Mouse (Mus musculus): ENCODE data around the gene Ssh1.

Ssh1 gene

DNA sequence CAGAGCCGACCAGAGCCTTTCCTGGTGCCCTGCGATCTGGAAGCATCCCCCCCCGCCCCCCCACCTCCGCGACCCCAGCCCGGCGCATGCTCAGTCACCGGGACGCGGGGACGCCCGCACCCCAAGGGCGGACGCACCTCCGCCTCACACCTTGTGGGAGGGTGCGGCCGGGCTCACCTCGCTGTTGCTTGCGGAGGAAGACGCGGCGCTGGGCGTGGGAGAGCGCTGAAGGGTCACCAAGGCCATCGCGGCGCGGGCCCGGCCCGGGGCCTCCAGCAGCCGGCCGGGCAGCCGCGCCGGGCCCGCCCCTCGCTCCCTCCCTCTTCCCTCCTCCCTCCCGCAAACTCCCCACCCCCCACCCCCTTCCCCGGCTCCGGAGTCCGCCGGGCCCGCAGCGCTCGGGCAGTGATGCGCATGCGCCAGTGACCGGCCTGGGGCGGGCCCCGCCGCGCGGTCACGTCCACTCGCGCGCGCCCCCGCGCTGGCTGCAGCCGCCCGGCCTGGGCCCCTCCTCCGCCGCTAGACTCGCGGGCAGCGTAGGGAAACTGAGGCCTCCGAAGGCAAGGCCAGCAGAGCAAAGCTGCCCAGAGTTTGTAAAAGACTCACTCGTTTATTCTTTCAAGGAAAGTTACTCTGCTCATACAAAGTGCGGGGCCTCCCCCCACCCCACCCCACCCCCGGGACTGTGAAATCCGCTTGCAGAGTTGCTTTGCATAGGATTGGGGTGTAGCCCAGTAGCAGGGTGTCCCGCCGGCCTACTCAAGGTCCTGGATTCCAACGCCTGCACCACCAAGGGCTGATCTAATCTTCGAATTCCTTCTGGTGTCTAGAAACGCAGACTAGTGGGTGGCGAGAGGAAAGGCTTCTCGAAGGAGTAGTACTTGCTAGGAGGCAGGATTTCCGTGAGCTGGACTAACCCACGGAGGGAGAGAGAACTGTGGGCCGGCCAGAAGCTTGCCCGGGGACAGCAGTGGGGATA is at the start of gene Ssh1:
Gene Ssh1 (minus strand): TSS at position 408 of the 979 bp plus-strand sequence.
- DNase-seq (ENCODE audit: low spot score in 2 of 2): peak; percentile 53 to 71

DNA sequence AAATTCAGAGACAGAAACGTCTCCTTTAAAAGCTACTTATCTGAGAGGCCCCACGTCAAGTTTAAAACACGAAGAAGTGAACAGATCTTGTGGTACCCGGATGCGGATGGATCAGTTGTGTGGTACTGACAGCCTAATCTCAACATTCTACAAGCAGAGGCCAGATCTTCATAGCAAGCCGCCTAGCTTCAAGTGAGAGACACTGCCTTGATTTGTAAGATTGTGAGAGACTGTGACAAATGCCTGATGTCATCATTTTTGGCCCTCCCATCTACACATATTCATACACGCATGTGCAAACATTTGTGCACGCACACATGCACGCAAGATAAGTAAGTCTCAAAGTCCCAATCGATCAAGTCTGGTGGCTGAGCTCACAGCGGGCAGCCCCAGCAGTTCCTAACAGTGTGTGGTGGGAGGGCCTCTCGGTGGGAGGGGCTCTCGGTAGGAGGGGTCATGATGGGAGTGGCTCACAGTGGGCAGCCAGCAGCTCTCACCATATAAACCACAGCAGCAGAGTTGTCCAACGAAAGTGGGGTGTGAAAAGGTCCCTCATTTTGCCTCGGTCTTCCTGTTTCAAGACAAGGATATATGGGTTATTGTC is 47.7 kb upstream of the Ssh1 start:
- DNase-seq (ENCODE audit: low spot score in 2 of 2): no peak

DNA sequence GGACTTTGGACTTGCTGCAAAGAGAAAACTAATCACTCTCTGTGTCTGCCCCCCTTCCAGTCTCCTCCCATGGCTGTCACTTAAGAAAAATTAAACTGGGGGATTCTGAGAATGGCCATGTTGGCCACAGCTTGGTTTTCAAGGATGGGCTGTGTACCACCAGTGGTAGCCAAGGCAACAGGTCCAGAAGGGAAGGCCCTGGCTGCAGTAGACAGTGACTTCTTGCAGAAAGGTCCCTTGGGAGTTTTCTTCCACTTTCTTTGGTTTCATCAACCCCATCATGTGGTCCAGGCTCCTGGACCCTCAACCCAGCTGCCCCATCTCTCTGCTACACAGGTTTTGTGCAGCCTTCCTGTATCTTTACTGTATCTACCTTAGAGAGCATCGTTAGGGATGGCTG is 47.2 kb upstream of the Ssh1 start:
- no peak for DNase-seq (ENCODE audit: low spot score in 2 of 2)

DNA sequence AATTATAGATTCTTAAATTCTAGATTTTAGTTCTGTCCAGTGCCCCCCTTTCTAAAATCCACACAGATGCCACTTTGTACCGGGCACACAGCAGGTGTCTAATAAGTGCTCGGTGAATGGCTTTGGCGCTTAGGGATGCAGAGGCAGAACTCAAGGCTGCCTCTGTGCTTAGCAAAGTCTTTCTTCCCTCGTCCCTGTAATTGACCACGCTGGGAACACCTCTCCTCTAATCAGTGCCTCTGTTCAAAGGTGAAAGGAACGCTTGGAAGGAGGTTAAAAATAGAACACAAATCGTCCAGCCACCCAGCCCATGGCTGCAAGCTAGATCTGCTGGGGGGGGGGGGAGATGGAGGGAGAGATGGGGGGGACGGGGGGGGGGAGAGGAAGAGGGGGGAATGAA is 46.8 kb upstream of the Ssh1 start:
- DNase-seq (ENCODE audit: low spot score in 2 of 2): no peak

DNA sequence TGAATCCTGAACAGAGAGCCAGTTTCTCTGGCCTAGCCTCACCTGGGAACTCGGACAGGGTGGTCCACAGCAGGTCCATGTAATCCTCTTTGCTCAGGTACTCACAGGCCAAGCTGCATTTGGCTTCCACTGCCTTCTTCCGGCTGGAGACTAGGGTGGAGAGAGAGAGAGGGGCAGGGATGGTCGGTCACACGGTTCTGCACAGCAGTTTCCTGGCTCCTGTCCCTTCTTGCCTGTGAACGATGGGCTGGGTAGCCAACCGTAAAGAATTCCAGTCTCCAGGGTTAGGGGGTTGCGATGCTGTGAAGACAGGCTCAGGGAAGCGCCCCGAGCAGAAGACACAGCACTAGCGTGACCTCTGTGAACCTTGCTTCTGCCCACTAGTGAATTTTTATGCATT is 41.4 kb upstream of the Ssh1 start:
- DNase-seq (ENCODE audit: low spot score in 2 of 2): no peak

DNA sequence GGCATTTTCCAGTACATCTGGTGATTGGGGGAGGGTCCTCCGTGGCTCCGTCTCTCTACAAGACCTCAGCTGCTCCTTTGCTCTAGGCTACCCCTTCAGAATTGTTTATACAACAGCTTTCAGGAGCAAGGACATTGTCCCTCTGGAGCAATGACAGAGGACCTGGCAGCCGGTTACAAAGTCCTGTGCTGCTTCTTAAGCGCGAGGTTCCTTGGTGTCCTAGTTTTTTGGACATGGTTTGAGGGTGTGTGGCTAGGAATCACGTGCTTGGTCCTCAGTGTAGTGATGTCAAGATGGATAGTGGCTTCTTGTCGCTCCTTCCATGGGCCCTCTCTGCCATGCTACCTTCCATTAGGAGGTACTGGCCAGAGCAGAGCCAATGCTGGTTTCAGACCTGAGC is 40.7 kb upstream of the Ssh1 start:
- no peak for DNase-seq (ENCODE audit: low spot score in 2 of 2)

DNA sequence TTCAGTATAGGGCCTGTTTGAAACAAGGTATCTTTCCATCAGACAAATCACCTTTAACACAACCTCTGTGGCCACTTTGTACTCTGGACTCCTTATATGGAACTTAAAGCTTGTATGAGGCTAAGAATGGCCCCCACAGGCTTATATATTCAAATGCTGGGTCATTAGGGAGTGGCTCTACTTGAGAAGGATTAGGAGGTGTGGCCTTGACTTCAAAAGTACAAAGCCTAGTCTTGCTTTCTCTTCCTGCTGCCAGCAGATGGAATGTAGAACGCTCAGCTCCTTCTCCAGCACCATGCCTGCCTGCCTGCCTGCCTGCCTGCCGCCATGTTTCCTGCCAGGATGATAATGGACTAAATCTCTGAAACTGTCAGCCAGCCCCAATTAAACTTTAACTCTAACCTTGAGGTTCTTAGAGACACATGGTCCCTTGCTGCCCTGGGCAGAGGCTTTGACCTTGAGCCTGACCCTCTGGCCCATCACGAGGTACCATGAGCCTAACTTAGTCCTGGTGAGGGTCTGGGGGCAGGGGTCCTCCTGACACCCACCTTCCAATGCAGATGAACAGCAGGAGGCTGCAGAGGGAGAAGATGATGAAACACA is 38.6 kb upstream of the Ssh1 start:
- DNase-seq (ENCODE audit: low spot score in 2 of 2): no peak

DNA sequence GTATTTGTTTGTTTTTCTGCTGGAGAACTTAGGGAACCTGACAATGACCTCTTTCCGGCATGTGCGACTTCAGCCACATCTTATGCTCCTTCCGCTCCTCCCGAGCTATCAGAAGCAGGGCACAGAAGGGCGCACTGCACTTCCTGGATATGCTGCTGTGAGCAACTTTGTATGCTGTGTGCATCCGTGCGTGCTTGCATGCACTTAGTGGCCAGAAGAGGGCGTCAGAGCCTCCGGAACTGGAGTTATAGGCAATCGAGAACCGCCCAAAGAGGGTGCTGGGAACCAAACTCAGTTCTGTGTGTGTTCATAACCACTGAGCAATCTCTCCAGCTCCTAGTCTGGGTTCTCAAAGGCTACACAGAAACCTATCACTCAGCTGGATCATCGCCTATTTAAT is 37.0 kb upstream of the Ssh1 start:
- DNase-seq (ENCODE audit: low spot score in 2 of 2): no peak

DNA sequence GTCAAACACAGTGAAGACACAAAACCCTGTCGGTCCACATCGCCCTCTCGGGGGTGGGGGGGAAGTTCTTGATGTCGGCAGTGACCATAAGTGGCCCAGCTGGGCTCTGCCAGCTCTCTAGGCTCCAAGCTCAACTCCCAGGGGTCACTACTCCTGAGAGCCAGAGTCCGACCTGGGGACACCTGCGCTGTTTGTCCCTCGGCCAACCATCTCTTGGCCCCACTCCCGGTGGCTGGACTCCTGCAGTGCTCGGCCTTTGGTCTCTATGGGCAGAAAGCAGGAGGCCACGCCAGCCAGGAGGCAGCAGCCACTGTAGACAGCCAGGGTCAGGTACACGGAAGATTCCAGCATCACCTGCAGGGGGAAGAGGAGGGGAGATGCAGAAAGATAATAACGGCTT is 34.4 kb upstream of the Ssh1 start:
- DNase-seq (ENCODE audit: low spot score in 2 of 2): no peak

DNA sequence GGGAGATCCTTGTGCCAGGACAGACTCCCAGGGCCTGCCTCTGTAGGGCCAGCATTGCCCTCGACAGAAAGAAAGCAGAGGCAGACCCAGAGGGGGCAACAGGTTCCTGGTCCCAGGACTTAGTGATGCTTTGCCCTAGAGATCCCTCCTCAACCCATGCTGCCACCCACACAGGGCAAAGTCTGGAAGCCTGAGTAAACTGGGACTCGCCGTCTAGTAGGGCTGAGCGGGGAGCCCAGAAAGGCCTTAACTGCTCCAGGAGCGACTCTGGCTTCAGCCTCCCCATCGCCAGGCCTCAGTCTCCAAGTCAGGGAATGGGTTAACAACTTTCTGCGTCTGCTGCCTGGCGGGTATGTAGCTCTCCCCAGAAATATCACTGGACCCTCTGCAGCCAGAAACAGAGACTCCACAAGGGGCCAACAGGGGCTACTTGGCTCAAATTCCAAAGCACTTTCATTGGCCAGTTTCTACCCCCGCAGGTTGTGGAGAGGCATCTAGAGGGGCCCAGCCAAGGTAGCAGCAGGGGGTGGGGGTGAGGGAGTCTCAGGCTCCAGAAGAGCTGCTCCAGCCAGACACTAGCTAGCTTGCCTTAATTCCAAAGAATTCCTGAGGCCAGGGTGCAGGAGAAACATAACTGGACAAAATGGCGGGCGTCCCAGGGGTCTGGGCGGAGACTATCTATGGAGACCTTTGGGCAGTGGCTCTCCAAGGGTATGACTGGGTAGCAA is 33.7 kb upstream of the Ssh1 start:
- no peak for DNase-seq (ENCODE audit: low spot score in 2 of 2)

DNA sequence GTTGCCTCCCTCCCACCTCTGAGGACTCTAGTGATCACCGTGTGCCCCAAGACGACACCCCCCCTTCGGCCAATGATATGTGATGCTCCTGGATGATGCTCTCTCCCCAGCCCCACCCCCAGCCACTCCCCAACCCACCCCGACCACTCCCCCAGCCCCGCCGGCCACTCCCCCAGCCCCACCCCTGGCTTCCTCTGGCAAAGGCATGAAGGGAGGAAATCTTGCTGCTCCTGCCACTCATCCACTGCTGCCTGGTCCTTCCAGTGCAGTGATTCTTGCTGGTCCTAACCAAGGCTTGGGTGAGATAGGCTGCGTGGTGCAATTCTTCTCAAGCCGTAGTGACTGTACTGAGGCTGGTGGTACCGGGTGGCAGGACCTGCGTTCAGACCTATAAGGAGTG is 31.2 kb upstream of the Ssh1 start:
- no peak for DNase-seq (ENCODE audit: low spot score in 2 of 2)

DNA sequence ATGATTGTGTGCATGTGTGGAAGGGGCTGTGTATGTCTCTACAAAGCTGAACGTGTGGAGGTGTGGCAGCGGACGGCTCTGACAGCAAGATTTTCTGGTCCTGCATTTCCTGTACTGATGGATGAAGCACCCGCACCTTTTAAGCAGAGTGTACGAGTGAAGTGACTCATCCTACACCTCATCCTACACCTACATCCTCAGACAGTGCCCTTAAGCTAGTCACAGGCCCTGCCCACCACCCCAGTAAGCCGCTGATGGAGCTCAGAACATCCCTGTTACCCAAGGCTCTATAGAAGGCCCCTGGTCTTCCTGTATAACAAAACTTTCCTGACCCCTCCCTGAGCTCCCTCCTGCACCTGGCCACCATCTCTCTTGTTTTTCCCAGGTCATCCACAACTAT is 30.7 kb upstream of the Ssh1 start:
- no peak for DNase-seq (ENCODE audit: low spot score in 2 of 2)

DNA sequence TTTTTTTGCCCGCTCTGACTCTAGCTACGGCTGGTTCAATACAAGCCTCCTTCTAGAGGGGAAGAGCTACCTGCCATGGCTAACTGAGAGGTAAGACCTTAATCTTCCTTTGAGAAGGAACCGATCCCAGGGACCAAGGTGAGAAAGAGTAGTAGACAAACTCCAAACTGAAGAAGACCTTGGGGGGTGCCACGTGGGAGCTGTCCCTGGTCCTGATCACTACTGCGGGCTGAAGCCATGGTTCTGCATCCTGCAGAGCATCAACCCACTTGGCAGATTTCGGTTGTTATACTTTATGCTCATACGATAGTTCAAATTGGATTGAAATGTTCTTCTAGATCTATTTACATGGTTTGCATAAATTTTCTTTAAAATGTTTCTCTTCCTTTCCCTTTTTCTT is 21.4 kb upstream of the Ssh1 start:
- DNase-seq (ENCODE audit: low spot score in 2 of 2): no peak

DNA sequence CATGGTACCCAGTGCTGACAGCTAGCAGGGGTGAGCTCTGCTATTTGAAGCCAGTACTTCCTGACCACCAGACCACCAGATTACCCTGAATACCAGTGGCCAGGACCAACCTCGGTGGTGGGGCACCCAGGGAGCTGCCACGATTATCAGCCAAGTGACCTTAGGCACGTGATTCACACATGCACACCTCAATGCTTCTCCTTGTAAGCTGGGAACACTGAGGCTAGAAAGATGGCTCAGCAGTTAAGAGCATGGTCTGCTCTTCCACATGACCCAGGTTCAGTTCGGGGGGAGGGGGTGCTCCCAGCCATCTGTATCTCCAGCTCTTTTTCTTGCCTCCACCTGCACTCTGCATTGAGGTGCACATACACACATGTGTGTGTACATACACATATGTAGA is 15.4 kb upstream of the Ssh1 start:
- DNase-seq (ENCODE audit: low spot score in 2 of 2): no peak

DNA sequence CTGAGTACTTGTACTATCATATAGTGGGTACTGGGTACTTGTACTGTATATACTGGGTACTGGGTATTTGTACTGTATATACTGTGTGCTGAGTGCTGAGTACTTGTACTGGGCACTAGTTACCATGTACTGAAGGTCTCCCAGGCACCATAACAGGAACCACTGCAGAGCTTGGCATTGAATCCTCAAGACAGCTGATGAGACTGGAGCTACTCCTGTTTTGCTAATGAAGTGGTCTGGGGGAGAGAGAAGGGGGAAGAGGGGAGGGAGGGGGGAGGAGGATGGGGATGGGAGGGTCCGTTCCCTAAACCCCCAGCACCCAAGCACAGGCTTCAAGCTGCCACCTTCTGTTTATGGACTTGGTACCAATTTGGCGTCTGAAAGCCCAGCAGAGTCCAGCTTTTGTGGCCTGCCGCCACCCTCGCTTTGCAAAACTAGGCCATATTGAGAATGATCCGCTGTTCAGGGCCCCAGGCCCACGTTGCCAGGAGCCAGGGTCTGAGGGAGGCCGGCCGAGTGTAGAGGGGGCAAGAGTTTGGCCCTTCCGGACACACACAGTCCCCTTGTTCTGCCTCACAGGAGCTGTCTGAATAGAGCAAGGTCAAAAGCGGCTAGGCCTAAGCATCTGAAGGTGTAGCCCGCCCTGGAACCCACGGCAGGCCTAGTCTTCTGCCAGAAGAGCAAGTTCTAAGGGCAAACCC is 14.2 kb upstream of the Ssh1 start:
- no peak for DNase-seq (ENCODE audit: low spot score in 2 of 2)

DNA sequence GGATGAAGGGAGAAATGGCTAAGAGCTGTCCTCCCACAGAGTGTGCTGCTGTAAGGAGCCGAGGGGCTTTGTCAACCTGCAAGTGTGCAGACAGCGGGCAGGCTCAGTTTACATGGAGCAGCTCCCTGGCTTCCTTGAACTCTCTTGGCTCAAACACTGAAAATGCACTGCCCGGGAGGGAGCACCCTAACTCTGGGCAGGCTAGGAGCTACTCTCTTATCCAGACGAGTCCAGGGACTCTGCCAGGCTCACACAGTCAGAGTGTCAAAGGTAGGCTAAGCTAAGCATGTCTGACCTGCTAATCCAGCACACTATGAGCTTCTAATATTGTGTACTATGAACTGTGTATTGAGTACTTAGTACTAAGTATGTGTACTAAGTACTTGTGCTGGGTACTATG is 13.3 kb upstream of the Ssh1 start:
- no peak for DNase-seq (ENCODE audit: low spot score in 2 of 2)

DNA sequence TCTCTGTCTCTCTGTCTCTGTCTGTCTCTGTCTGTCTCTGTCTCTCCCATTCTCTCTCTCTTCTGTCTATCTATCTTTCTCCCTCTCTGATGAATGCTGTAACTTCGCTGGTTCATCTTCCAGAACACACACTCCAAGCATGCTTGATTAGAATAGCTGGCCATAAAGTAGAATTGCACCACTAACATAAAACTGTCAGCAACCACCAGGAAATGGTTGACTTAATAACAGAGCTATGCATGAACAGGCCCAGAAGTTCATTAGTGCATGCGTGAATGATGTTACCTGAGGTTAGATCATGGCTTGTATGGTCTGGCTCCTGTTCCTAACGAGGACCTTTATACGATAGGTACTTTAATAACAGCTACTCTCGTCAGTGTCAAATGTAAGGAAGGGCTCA is 11.4 kb upstream of the Ssh1 start:
- no peak for DNase-seq (ENCODE audit: low spot score in 2 of 2)

DNA sequence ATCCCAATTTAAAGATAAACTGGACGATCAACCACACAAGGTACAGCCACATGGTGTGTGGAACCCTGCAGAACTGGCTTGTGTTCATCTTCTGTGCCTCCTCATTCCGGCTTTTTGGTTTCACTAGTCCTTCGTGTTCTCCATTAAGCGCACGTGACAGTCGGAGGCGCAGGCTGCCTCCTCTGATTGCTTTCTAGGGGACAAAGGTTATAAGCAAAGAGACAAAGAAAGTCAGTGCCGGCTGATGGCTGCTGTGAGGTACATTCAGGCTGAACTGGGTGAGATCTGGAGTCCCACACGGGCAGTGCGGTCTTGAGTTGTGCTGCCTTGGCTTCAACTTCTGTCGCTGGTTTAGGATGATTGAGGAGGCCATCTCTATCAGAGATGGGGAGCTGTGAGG is 10.9 kb upstream of the Ssh1 start:
- no peak for DNase-seq (ENCODE audit: low spot score in 2 of 2)

DNA sequence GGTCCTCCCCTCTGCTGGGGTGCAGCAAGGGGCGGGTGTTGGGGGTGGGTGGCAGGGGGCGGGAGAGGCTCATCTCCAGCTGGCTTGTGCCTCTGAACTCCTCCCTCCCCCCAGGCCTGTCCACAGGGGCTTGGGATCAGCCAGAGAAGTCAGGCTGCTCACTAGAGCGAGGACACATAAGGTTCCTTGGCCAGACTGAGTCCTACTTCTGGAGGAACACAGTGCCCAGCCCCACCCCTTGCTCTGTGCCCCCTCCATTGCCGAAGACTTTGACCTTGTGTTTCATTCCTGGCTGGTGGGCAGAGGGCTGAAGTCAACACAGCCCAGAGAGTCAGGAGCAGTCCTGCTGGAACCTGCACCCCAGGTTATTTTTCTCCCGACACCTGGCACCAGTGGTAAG is 9.8 kb upstream of the Ssh1 start, which contains the start of gene Dao:
Gene Dao (plus strand): TSS at position 162 of the 400 bp plus-strand sequence.
- DNase-seq (ENCODE audit: low spot score in 2 of 2): no peak

DNA sequence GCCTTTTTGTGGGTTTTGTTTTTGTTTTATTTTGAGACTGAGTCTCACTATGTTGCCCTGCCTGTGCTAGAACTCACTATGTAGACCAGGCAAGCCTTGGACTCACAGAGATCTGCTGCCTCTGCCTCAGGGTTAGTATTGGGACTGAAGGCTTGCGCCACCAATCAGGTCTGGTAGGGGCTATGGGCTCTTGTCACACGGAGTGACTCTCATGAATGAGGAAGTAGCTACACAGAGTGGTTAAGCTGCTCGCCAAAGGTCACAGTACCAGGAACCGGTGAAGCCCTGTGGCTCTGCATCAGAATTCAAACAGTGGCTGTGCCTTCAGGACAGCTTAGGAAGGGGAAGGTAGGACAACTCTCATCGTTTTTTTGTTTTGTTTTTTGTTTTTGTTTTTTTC is 5.7 kb upstream of the Ssh1 start:
- DNase-seq (ENCODE audit: low spot score in 2 of 2): no peak

DNA sequence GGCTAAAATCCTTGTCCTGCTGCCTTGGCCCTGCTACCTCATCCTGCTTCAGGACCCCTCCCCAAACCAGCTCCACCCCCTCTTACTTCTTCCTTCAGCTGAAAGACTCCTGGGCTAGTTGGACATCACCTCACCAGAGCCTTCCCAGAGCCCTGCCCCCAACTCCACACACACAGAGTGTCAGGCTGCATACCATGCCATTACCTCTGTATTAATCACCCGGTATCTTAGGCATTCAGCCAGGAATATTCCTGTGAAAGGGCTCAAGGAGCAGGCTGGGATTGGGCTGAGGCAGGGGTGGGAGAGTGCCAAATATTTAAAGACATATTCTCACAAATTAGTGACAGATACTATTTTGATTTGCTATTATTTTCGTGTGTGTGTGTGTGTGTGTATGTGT is 2.8 kb upstream of the Ssh1 start:
- no peak for DNase-seq (ENCODE audit: low spot score in 2 of 2)

Measured in frontal cortex, postnatal 14 days (tissue).